Mouse (Mus musculus) fibroblast of lung, adult 2 months (primary cell): ENCODE results near the gene Arhgef17.

Experiments
- DNase-seq: peaks from one replicate; pipeline ENCODE4 v3.0.0-alpha.2; 2011; ENCODE audit warnings: low read depth

The Arhgef17 gene

DNA sequence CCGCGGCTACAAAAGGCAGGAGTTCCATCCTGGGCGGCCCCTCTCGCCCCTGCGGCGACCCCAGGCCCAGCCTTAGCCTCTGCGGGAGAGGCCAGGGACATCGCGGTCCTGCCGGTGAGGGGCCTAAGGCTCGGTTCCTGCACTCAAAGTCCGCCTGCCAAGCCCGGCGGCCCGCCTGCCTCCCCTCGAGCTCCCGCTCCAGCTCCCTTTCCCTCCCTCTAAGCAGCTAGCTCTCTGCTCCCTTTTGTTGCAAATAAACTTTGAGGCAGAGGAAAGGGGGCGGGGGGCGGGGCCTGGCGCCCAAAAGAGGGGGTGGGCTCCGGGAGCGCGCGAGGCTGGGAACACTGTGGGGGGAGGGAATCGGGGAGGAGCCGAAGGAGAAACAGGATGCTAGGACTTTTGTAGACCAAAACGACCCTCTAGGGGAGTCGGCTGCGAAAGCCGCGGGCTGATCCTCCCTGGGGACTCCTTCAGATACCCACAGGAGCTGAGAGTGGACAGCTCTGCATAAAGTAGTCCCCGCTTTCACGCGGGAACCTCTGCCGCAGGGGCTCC is at the start of gene Arhgef17:
TSS of gene Arhgef17 (minus strand) at position 182 of the 555 bp plus-strand sequence.
- DNase-seq = no peak

DNA sequence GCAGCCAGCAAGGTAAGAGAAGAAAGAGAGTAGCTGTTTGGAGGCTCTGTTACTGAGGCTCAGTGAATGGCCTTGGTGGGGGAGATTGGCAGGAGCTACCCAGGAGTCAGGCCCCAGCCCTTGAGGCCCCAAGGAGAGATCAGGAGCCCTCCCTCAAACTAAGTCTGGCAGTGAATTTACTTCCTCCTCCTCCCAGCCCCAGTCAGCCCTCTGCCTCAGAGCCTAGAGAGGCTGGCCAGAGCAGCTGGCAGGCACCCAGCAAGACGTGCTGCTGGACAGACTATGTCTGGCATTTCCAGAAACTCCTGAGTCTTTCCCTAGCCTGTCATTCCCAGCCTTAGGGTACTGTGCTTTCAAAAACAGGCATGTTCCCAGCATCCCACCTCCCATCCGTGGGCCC is 47.3 kb upstream of the Arhgef17 start:
- peak; percentile 86 for DNase-seq

DNA sequence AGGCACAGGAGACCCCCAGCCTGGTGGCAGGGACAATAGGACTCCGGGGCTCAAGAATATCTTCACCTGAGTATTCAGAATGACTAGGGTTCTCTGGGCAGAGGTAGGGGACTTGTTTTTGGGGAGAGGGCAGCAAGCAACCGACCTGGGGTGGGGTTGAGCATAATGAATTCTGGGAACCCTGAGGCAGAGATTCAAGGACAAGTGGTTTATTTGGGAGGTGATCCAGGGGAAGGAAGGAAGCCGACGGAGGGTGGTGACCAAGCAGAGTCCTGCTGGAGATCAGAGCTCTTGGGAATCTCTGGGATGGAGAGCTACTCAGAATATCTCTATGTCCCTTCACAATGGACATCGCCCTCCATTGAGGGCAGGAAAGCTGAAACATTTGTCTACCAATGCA is 46.3 kb upstream of the Arhgef17 start:
- no peak for DNase-seq

DNA sequence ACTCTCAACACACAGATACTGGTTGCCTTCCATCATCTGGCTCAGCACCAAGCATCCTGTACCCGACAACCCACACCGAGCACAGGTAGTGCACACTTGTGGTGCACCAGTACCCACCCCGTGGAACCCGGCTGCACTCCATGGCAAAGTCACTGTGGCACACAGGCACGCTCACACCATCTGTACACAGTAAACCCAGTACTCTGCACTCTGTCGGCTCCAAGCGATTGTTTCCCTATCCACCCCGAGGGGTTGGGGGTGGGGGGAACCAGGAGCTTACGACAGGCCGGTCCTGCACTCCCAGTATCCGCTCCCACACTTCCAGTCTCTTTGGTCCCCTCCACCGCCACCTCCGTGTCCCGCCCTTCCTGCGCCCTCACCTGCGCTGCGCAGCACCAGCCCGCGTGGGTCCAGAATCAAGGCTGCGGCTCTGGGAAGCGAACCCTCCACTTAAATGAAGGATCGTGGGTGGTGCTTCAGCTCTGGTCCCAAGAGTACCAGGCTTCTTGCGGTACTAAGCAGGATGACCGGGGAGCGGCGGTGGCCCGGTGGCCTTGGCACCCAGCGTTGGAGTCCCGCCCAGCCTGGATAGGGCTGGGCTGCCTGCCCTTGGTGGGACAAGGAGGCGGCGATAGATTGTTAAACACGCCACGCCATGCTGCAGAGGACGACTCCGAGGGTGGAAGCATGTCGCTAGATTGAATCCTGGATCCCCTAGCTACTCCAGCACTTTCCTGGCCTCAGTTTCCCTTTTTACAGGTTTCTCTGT is 42.4 kb upstream of the Arhgef17 start, which contains the start of gene P2ry6:
TSS of gene P2ry6 (minus strand) at position 515 of the 769 bp plus-strand sequence.
- no peak for DNase-seq

DNA sequence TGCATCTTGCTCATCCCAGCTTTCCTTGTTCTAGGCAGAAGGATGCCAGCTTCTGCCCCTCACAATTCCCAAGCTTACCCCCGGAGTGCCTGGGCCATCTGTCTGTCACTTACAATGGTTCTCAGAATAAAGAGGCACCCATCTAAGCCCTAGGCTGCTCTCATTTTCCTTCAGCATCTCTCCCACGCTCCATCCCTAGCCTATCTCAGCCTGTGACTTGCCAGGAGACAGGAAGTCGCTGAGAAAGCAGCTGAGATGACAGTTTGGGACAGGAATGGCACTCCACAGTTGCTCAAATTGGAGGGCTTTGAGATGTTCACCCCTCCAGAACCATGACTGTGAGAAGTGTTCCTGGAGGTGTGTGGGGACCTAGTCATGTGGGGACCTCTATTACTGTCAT is 41.0 kb upstream of the Arhgef17 start:
- DNase-seq = no peak

DNA sequence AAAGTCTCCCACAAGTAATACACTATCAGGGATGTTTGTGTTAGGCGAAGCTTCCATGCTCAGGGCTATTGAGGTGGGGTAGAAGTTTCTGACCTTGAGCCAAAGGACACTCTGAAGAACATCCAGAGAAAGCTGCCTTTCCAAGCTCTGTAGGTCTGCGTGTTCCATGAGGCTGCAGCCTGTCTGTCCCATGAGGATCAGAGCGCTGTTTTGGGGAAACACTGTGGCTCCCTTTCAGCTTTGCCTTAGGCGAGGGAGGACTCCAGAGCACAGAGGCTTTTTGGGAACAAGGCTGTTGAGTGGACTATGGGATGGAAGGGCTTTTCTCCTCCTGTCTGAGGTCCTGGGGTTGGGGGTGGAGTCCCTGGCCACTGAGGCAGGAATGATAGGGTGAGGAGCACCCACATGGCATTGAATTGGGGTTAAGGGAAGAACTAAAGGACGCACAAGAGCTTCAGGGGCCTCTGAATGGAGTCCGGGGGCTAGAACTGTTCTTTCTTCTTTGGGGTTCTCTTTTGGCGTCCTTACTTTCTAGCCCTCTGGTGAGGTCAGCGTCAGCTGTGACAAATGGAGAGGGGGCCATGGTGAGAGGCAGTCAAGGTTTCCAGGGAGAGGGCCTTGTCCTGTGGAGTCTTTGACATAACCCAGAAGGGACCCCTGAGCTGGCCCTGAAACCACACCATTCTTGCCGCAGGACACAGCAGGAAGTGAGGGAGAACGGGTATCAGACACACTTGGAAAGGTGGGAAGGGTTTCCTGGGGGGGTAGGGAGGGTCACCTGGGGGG is 37.2 kb upstream of the Arhgef17 start:
- no peak for DNase-seq

DNA sequence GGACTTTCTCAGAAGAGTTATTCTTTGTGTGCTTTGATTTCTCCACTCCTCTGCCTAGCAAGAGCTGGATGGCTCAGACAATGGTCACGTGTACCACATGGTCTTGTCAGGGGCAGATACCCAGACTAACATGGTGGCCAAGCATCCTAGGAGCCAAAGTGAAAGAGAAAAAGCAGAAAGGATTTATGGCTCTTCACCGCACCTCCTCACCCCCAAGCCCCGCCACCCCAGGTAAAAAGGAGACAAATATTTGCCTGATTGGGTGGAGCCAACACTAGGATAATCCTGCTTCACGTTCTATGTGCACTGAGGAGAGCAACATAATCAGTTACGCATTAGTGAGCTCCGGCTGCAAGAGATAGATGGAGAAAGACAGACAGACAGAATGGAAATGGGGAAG is 36.5 kb upstream of the Arhgef17 start:
- no peak for DNase-seq

DNA sequence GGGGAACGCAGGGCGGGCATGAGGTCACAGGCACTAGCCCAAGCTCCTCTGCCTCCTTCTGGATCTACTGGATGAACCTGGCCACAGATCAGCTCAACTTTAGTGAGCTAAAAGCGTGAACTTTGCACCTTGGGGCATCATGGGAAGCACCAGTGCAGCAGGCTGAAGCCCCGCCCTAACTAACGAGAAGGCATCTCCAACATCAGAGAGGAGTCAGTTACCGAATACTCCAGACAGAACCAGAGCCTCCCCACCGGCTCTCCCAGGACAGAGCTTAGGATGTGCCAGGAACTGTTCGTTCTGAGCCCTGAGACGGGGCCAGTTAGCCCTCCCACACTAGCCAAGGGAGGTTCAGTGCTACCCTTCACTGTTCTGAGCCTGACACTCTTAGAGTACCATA is 35.9 kb upstream of the Arhgef17 start:
- DNase-seq = no peak

DNA sequence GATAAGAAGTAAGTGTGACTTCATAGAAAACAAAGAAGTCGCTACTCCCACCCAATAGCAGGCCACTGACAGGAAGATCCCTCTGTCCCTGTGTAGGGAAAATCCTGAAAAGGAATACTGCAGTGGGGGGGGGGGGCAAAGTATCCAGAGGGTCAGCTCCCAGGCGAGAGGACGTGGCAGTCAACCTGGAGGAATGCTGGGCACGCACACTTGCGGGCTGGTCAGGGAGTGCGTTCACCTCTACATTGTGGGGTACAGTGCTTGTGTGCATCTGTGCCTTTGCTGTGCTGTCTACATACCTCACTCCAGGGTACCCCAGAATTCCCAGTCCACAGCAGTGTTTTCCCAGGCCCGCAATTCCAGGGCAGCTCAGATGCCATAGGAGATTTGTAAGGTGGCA is 34.1 kb upstream of the Arhgef17 start:
- DNase-seq = no peak

DNA sequence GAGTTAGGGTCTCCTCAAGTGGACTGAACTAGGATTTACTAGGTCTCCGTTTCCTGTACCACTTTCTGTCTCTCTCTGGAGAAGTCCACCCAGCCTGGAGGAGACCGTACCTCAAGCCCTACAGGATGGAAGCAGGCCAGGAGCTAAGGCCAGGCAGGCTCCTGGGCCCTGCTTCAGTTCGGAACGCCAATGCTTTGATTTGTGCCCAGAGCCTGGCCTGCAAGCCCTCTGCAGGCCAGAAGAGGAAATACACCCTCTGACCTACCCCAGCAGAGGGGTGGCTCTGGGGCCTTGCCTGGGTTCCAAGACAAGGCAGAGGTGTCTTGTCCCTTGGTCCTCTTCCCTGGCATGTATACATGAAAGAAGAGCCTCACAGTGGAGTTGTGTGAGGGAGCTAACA is 33.2 kb upstream of the Arhgef17 start:
- no peak for DNase-seq

DNA sequence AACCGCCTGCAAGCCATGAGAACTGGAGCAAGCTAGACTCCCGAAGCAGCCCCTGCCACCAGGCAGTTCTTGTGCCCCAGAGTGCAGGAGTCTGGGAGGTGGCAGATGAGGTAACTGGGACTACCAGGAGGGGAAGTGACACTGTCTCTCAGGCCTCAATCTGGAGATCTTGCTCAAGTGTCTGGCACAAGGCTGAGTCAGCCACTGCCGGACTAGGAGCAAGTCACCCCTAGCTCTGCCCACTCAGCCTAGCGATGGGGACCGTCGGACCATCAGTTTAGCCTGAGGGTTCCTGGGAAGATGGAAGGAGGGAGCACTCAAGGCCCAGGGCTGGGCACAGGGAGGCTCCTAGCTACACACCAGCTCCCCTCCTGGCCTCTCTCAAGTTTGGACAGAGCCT is 32.3 kb upstream of the Arhgef17 start:
- no peak for DNase-seq

DNA sequence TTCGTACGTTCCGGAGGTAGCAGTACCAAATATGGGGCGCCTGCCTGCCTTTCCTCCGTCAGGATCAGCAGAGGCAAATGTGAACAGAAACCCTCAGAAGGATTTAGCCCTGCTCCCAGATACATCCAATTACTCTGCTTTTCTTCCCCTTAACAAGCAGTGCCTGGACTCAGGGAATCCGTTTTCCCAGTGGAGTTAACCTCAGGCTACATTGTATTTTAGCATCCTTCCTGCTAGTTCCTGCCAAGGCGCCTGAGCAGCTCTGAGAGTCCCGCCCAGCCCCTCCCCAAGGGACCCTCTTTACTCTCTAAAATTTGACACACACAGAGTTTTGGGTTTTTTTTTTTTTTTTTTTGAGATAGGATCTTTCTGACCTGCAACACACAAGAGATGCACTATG is 31.5 kb upstream of the Arhgef17 start:
- no peak for DNase-seq

DNA sequence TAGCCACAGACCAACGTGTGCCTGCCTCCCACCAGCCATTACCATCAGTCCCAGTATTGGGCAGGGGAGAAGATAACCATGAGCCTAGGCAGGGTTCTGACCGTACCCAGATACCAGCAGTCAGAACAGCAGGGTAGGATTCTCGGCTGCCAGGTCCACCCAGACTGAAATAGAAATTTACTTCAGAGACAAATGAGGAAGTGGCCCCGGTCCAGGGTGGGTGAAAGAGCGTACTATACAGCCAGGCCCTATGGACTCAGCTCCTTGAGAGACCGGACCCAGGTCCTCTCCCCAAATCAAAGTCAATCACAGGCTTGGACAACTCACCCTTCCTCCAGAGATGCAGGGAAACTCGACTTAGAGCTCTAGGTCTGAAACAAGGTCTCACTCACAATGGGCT is 29.2 kb upstream of the Arhgef17 start:
- DNase-seq = no peak

DNA sequence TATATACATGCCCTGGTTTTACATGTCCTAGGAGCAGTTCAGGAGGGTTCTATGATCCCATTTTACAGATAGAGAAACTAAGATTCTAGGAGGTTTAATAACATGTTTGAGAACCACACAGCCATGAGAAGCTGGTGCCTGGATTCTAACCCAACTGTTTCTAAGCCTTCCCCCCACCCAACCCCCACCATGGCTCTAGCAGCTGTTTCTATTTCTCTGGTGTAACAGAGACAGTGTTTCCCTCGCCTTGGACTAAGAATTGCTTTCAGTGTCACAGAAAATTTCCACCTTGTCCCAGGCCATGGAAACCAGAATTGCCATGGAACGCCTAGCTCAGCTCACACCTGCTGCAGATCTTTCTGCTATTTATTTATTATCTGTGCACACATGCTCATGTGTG is 28.6 kb upstream of the Arhgef17 start:
- no peak for DNase-seq

DNA sequence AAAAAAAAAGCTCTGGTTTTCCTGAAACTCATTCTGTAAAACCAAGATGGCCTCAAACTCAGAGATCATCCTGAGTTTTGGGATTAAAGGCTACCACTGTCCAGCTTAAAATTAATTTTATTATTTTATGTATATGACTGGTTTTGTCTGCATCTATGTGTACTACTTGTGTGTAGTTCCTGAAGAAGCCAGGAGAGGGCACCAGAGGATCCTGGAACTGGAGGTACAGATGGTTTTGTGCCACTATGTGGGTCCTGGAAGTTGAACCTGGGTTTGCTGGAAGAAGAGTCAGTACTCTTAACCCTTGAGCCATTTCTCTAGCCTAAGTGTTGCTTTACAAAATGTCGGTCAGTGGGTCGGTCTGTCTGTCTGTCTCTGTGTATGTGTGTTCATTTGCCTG is 26.5 kb upstream of the Arhgef17 start:
- DNase-seq = no peak

DNA sequence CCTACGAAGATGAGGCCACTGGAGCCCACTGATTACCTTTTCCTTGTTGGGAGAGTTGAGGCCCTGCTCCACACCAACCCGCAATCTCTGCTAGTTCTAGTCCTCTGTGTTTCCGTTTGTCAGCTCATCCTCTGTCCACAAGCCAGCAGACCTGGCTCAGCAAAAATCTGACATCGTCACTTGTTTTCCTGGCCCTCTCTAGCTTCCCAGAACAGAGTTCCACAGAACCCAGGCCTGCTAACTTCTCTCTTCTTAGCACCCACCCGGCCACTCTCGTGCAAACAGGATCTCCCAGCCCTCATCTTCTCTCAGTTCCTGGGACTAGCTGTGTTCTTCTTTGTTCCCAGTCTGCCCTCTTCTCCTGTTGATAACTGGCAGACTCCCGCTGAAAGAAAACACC is 20.8 kb upstream of the Arhgef17 start:
- no peak for DNase-seq

DNA sequence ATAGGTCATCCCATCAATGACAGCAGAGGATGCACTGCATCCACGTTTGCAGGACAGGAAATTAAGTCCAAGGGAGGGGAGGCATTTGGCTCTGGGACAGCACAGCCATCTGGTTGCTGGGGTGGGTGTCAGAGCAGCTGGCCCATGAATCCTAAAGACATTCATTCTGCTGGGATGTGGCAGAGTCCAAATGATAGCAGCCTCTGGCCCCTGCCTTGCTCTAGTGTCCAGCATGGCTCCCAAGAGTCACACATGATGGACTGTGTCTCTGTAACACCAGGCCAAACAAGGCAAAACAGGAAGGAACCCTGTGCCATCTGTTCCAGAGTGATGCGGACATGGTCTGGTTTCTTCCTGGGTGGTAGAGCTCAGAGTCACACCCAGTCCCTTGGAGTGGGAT is 20.0 kb upstream of the Arhgef17 start:
- no peak for DNase-seq

DNA sequence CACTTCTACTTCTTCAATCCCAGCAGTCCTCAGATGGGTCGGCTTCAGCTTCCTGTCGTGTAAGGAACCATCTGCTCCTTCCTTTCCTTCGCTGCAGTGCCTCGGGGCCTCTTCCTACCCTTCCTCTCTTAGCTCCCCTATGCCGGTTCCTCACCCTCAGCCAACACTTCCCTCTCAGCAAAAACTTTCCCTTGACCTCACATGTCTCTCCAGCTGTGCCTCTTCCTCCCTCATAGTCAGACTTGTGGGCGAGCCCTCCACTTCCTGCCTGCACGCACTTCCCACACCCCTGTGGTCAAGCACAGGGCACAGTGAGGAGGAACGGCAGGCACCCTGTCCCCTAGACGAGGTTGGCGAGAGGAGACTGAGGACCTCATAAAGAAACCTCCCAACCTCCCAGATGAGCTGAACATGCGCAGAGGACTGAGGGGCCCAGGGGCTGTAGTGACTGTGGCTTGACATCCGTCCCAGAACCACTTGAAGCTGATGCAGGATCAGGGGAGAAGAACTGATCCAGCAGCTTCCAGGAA is 18.6 kb upstream of the Arhgef17 start:
- no peak for DNase-seq

DNA sequence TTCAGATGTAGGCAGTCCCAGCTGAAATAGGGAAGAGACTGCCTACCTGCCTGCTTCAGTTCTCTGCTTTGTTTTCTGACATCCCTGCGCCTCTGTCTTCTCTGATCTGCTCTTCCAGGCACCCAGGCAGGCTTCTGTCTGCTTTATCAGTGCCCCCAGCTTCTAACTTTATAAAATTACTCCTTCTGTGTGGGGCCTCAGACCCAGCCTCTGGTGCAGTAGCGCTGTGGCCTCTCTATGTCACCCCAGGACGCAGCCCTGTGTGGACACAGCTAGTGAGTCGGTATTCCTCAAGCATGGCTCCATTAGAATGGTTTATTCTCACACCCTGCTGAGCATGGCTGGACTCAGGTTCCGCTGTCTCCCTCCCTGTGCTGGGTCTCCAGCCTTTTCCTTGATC is 18.1 kb upstream of the Arhgef17 start:
- DNase-seq = no peak

DNA sequence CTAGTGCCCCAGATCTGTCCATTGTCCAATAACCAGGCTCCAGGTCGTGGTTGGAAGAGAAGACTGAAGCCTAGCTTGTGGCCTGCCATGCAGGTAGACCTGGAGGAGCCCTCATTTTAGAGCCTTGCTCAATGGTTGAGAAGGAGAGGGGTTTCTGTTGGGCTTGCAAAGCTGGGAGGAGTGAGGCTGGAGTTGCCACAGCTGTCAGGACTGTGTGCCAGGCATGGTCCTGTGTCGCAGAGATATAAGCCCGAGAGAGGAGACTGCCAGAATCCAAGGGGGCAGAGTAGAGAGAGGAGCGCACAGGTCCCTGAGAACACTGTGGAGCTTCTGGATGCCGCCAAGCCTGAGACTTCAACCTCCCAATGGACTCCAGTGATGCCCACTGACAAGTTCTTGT is 12.8 kb upstream of the Arhgef17 start:
- DNase-seq = no peak

DNA sequence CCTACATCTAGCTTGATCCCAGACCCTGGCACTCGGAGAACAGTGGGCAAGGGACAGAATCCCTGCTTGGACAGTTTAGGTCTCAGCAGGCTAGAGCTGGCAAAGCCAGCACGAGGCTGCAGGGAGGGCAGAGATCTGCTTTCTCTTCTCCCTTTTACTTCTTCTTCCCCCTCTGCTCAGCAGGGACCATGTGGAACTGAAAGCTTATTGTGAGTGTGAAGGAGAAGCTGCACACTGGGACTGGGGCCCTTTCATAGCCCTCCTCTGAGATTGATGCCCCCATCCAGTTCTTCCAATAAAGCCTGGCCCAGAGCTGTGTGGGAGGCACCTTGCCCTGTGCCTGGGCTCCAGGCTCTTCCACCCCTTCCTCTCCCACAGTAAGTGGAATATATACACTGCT is 12.4 kb upstream of the Arhgef17 start:
- no peak for DNase-seq

DNA sequence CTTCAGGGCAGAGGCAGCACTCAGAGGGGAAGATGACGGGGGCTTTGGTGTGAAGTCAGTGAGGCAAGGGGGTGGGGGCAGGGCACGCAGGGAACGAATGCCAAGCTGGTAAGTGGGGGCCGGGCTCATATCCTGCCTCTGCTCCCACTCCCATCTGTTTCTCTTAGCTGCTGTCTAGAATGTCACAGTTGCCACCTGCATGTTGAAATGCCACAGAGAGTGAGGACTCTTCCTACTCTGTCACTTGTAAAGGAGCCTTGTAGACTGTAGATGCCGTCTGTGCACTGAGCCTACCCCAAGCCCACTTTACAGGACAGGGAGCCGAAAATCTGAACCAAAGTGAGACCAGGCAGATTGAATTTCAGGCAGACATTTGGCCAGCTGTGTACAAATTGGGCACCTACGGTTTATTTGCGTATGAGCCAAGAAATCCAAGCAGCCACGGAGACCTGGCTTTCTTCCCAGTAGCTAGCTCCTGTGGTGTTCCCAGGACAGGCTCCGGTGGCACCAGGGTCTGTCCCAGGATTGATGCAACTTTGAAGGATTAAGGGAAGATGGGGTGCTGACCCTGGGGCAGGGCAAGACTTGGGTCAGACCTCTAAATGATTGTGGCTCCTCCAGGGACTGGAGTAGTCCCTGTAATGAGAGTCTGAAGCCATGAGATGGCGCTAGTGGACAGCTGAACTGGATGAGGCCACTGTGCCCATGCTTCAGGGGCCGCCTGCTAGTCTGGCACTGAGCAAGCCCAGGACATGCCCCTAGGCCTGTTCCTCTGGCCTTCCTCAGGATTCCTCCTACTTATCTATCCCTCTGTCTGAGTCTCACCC is 11.1 kb upstream of the Arhgef17 start:
- peak; percentile 76 for DNase-seq
